Mouse (Mus musculus) heart, postnatal 10 days (tissue): ENCODE data around the gene Zfp654. TPM values are rescaled to one million over a fixed set of nuclear protein-coding genes. Genes with fewer than 3 reads are reported as not detected.

Experiments
- DNase-seq, 2 experiments: peaks; one replicate each; pipeline ENCODE4 v3.0.0; 2021
- intact Hi-C: fragments of 180-260 bp; cut with DNase I; formaldehyde crosslinking; loops from one replicate; pipeline ENCODE4 v1.15.1; 2025
- total RNA-seq, 2 experiments: library from RNA; stranded (reverse); gene quantifications; 2 replicates each; pipeline ENCODE4 v1.2.3; 2021

Zfp654 gene
- total RNA-seq, 2 experiments from 2014 or later: 9.9 to 10.2 TPM

- no peak for DNase-seq
- intact Hi-C loops: loop anchor here (10.0 kb wide), 1 partner anchor 789 kb away; the partner anchor contains the start of gene Chmp2b
These were observed 75.9 kb downstream of the Zfp654 start for GRCm38 (mm10) chr16:64775516-64775915.

GRCm38 (mm10) chr16:64771431-64771818 lies 80.0 kb downstream of the Zfp654 start:
- intact Hi-C loops: loop anchor here (2.0 to 10.0 kb wide), 3 partner anchors 81 to 793 kb away; partner anchors contain the start of gene Chmp2b
- DNase-seq: no peak

- intact Hi-C loops: loop anchor here (2.0 to 10.0 kb wide), 3 partner anchors 82 to 794 kb away; partner anchors contain the start of gene Chmp2b
- DNase-seq: peak; percentile 90 to 93
These were observed 80.7 kb downstream of the Zfp654 start, which contains the start of gene 4930453N24Rik for GRCm38 (mm10) chr16:64770521-64771430. 4930453N24Rik (minus strand) TSS chr16:64771161.

GRCm38 (mm10) chr16:64766696-64767300 lies 84.7 kb downstream of the Zfp654 start:
- intact Hi-C loops: no loop called here
- no peak for DNase-seq

GRCm38 (mm10) chr16:64759245-64759626 lies 92.2 kb downstream of the Zfp654 start:
- intact Hi-C loops: no loop called here
- DNase-seq: no peak

GRCm38 (mm10) chr16:64758561-64759244 lies 92.7 kb downstream of the Zfp654 start:
- intact Hi-C loops: no loop called here
- peak; percentile 22 to 30 for DNase-seq

- intact Hi-C loops: no loop called here
- no peak for DNase-seq
These were observed 93.6 kb downstream of the Zfp654 start for GRCm38 (mm10) chr16:64757666-64758400.

GRCm38 (mm10) chr16:64756321-64756720 lies 95.1 kb downstream of the Zfp654 start:
- no peak for DNase-seq
- intact Hi-C loops: no loop called here

- intact Hi-C loops: loop anchor here (2.0 kb wide), 2 partner anchors 144 to 718 kb away; no protein-coding TSS in a partner anchor
- DNase-seq: peak; percentile 35 to 57
These were observed 96.7 kb downstream of the Zfp654 start for GRCm38 (mm10) chr16:64754743-64755139.

GRCm38 (mm10) chr16:64753990-64754742 lies 97.3 kb downstream of the Zfp654 start:
- intact Hi-C loops: loop anchor here (2.0 kb wide), 2 partner anchors 145 to 719 kb away; no protein-coding TSS in a partner anchor
- no peak for DNase-seq

- intact Hi-C loops: loop anchor here (1.0 to 10.0 kb wide), 4 partner anchors 876 to 1807 kb away; no protein-coding TSS in a partner anchor
- peak; percentile 70 to 81 for DNase-seq
These were observed 103.2 kb downstream of the Zfp654 start for GRCm38 (mm10) chr16:64748237-64748636.

- intact Hi-C loops: loop anchor here (5.0 to 10.0 kb wide), 2 partner anchors 873 to 1730 kb away; no protein-coding TSS in a partner anchor
- no peak for DNase-seq
These were observed 106.4 kb downstream of the Zfp654 start for GRCm38 (mm10) chr16:64745089-64745488.

GRCm38 (mm10) chr16:64737289-64737688 lies 114.2 kb downstream of the Zfp654 start:
- intact Hi-C loops: no loop called here
- DNase-seq: no peak

Other genes starting within 250 kb of the Zfp654 start
- gene Csnka2ip, start 249.2 kb downstream of the Zfp654 start, total RNA-seq: not detected
- gene 4930453N24Rik, start 80.5 kb downstream of the Zfp654 start, total RNA-seq: 10 to 100 TPM; 27.1 to 31.0 TPM
- gene Cggbp1, start 344 bp upstream of the Zfp654 start, total RNA-seq: 10 to 100 TPM; 55.4 to 56.4 TPM